Mouse (Mus musculus): ENCODE results near the gene Acta2. TPM values are rescaled to one million over a fixed set of nuclear protein-coding genes. Genes with fewer than 3 reads are reported as not detected.
A peak's percentile ranks its signal among the peaks of the same experiment; 100 is the strongest.

The Acta2 gene
- polyA plus RNA-seq, 1 experiment = 432 TPM

DNA sequence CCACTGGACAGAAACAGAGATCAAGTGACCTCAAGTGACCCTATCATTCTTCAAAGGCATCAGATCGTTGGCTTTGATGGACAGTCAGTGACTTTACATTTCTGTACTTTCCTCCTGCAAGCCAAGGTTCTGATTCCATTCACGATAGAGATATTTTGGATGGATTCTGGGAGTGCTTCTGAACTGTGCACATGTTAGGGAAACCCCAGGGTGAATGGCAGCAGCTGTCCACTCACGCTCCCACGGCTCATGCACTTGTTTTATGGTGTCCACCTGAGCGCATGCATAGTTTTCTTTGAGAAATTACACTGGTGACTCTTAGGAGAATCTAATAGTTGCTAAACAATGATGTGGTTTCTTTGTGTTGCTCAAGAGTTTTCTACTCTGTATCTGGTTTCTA, 759 bp upstream of the Acta2 start:
- H3K27ac ChIP-seq (ENCODE audit: insufficient read depth, low read depth, low read length) = 0 out of 2 replicates have a peak overlapping the region, but pooled peaks have one; percentile 10
- WGBS = 72% methylated on average over 5 of the region's 5 CpGs
- no peaks in the 10 kb centered on the region for H3K27me3 ChIP-seq (ENCODE audit: control insufficient read depth, insufficient read depth, low read length)
- H3K4me3 ChIP-seq (ENCODE audit: low read depth, low read length) = no peak overlapping the region
- no peak for TF ChIP-seq POLR2A (IDR thresholded peaks at IDR 0.05; ENCODE audit: low read depth, low read length)
- no peak for TF ChIP-seq CTCF (IDR thresholded peaks at IDR 0.05; ENCODE audit: extremely low read depth, insufficient read length, insufficient replicate concordance, low read depth, low read length)
- H3K4me1 ChIP-seq (ENCODE audit: control insufficient read depth, insufficient read depth, insufficient read length, low read length) = no peaks in the 10 kb centered on the region
- H3K36me3 ChIP-seq (ENCODE audit: control insufficient read depth, insufficient read depth, low read length) = no peaks in the 10 kb centered on the region

DNA sequence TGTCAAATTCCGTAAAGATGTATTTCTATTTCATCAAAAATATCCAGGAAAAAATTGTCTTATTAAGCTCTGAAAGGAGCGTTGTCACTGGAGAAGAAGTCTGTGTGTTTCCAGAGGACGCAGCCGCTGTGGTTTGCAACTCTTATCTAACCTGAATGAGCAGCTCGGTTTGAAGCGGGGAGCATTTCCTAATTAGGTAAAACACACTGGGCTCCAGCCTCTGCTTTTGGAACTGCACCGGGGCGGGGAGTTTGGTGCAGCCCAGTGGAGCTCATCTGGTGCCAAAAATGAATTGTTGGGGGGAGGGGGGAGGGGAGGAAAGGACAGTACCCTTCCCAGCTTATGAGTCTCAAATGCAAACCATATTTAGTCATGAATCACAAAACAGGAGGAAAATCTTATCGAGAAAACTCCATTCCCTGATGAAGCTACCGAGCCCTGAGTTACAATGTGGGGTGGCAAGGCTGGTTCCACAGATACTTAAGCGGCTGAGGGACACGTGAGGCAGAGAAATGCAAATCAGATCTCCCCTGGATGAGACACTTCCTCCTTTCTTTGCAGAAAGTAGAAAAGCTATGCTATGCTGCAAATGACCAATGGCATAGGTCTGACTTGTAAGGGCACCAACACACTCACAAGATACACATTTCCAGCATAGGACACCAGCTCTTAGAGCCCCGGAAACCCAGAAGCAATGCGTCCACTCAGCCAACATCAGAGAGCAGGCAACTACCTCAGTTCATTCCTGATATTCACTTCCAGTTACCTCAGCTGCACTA, 1.1 kb downstream of the Acta2 start:
- peak overlapping the region; percentile 10; the same call in 1 of the 2 replicates for H3K4me3 ChIP-seq (ENCODE audit: low read depth, low read length)
- TF ChIP-seq POLR2A (IDR thresholded peaks at IDR 0.05; ENCODE audit: low read depth, low read length) (no peak), CTCF (IDR thresholded peaks at IDR 0.05; ENCODE audit: extremely low read depth, insufficient read length, insufficient replicate concordance, low read depth, low read length) (no peak)
- H3K4me1 ChIP-seq (ENCODE audit: control insufficient read depth, insufficient read depth, insufficient read length, low read length) = no peaks in the 10 kb centered on the region
- H3K27me3 ChIP-seq (ENCODE audit: control insufficient read depth, insufficient read depth, low read length) = no peaks in the 10 kb centered on the region
- 37% methylated on average over 14 of the region's 14 CpGs for WGBS
- peak overlapping the region; percentile 85 for H3K27ac ChIP-seq (ENCODE audit: insufficient read depth, low read depth, low read length)
- H3K36me3 ChIP-seq (ENCODE audit: control insufficient read depth, insufficient read depth, low read length) = no peaks in the 10 kb centered on the region

DNA sequence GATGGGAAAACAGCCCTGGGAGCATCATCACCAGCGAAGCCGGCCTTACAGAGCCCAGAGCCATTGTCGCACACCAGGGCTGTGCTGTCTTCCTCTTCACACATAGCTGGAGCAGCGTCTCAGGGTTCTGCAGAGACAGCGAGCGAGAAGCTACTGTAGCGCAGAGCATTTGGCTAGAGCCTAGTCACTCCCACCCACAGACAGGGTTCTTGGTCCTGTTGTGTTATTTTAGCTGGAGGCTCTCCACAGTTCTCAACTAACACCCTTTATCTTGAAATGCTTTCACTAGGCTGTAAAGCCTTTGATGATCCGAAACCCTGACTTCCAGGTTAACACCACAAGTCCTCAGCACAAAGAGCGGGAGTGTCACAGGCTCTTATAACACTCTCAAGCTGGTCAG, 2.9 kb downstream of the Acta2 start:
- Histone ChIP-seq H3K36me3 (ENCODE audit: control insufficient read depth, insufficient read depth, low read length) (peaks cover 3% of the 10 kb centered on the region; the same call in 1 of the 2 replicates), H3K4me3 (ENCODE audit: low read depth, low read length) (peak overlapping the region; percentile 51), H3K4me1 (ENCODE audit: control insufficient read depth, insufficient read depth, insufficient read length, low read length) (no peaks in the 10 kb centered on the region), H3K27me3 (ENCODE audit: control insufficient read depth, insufficient read depth, low read length) (no peaks in the 10 kb centered on the region), H3K27ac (ENCODE audit: insufficient read depth, low read depth, low read length) (no peak overlapping the region)
- TF ChIP-seq CTCF (IDR thresholded peaks at IDR 0.05; ENCODE audit: extremely low read depth, insufficient read length, insufficient replicate concordance, low read depth, low read length) (no peak), POLR2A (IDR thresholded peaks at IDR 0.05; ENCODE audit: low read depth, low read length) (no peak)
- WGBS = 77% methylated on average over 9 of the region's 9 CpGs

DNA sequence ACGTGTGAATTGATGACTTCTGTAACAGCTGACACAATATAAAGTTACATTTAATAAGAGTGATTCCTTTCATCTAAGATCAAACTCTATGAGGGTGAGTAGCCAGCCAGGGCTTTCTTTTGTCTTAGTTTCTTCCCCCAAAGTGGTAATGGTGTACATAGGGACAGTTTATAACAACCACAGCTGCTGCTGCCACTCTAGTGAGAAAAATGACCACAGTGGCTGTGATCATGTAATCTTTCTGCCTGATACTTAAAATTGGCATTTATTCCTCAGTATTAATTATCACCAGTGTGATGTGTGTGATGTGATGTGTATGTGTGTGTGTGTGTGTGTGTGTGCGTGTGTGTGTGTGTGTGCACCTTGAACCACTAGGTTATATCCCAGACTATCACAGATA, 3.5 kb downstream of the Acta2 start:
- no peak for TF ChIP-seq POLR2A (IDR thresholded peaks at IDR 0.05; ENCODE audit: low read depth, low read length)
- TF ChIP-seq CTCF (IDR thresholded peaks at IDR 0.05; ENCODE audit: extremely low read depth, insufficient read length, insufficient replicate concordance, low read depth, low read length) = no peak
- H3K27ac ChIP-seq (ENCODE audit: insufficient read depth, low read depth, low read length) = no peak overlapping the region
- H3K4me3 ChIP-seq (ENCODE audit: low read depth, low read length) = no peak overlapping the region
- 63% methylated on average over 2 of the region's 2 CpGs for WGBS
- H3K4me1 ChIP-seq (ENCODE audit: control insufficient read depth, insufficient read depth, insufficient read length, low read length) = no peaks in the 10 kb centered on the region
- H3K27me3 ChIP-seq (ENCODE audit: control insufficient read depth, insufficient read depth, low read length) = no peaks in the 10 kb centered on the region
- H3K36me3 ChIP-seq (ENCODE audit: control insufficient read depth, insufficient read depth, low read length) = peaks cover 3% of the 10 kb centered on the region

- H3K27me3 ChIP-seq (ENCODE audit: control insufficient read depth, insufficient read depth, low read length) = no peaks in the 10 kb centered on the region
- no peak overlapping the region for H3K4me3 ChIP-seq (ENCODE audit: low read depth, low read length)
- no peak for TF ChIP-seq CTCF (IDR thresholded peaks at IDR 0.05; ENCODE audit: extremely low read depth, insufficient read length, insufficient replicate concordance, low read depth, low read length)
- no peak for TF ChIP-seq POLR2A (IDR thresholded peaks at IDR 0.05; ENCODE audit: low read depth, low read length)
- H3K27ac ChIP-seq (ENCODE audit: insufficient read depth, low read depth, low read length) = no peak overlapping the region
- H3K4me1 ChIP-seq (ENCODE audit: control insufficient read depth, insufficient read depth, insufficient read length, low read length) = no peaks in the 10 kb centered on the region
- H3K36me3 ChIP-seq (ENCODE audit: control insufficient read depth, insufficient read depth, low read length) = peaks cover 3% of the 10 kb centered on the region
- 83% methylated on average over 4 of the region's 4 CpGs for WGBS
These were observed 4.8 kb downstream of the Acta2 start for GRCm38 (mm10) chr19:34250621-34251020.

DNA sequence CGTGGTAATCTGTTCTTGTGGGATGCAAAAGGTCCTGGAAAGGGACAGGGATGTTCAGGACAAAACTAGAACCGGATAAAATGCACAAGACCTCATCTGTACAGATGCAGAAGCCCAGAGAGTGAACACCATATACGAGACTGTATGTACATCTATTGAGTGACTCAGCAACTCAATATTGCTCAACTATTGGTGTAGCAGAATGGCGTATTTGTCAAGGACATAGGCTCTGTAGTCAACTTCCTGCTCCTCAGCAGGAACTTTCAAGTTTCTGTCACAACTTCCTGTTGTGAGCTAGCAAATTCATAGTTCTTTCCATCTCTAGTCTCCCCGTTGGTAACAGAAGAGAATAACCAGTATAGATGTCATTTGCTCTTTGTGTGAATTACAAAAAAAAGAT, 6.8 kb downstream of the Acta2 start:
- Histone ChIP-seq H3K27ac (ENCODE audit: insufficient read depth, low read depth, low read length) (no peak overlapping the region), H3K36me3 (ENCODE audit: control insufficient read depth, insufficient read depth, low read length) (peaks cover 3% of the 10 kb centered on the region), H3K4me3 (ENCODE audit: low read depth, low read length) (no peak overlapping the region), H3K4me1 (ENCODE audit: control insufficient read depth, insufficient read depth, insufficient read length, low read length) (peaks cover 2% of the 10 kb centered on the region; the same call in 1 of the 2 replicates), H3K27me3 (ENCODE audit: control insufficient read depth, insufficient read depth, low read length) (no peaks in the 10 kb centered on the region)
- WGBS = 69% methylated on average over 5 of the region's 5 CpGs
- TF ChIP-seq CTCF (IDR thresholded peaks at IDR 0.05; ENCODE audit: extremely low read depth, insufficient read length, insufficient replicate concordance, low read depth, low read length) (no peak), POLR2A (IDR thresholded peaks at IDR 0.05; ENCODE audit: low read depth, low read length) (no peak)

GRCm38 (mm10) chr19:34244056-34244455, 11.3 kb downstream of the Acta2 start:
- no peak overlapping the region for H3K4me3 ChIP-seq (ENCODE audit: low read depth, low read length)

More at GRCm38 (mm10) chr19:34244056-34244455, 11.3 kb downstream of the Acta2 start:
- 11% methylated on average over 6 of the region's 6 CpGs for WGBS
- TF ChIP-seq POLR2A (IDR thresholded peaks at IDR 0.05; ENCODE audit: low read depth, low read length) (no peak), CTCF (IDR thresholded peaks at IDR 0.05; ENCODE audit: extremely low read depth, insufficient read length, insufficient replicate concordance, low read depth, low read length) (no peak)
- peaks cover 20% of the 10 kb centered on the region for H3K36me3 ChIP-seq (ENCODE audit: control insufficient read depth, insufficient read depth, low read length)
- H3K4me1 ChIP-seq (ENCODE audit: control insufficient read depth, insufficient read depth, insufficient read length, low read length) = peaks cover 2% of the 10 kb centered on the region; the same call in 1 of the 2 replicates
- H3K27me3 ChIP-seq (ENCODE audit: control insufficient read depth, insufficient read depth, low read length) = no peaks in the 10 kb centered on the region
- no peak overlapping the region for H3K27ac ChIP-seq (ENCODE audit: insufficient read depth, low read depth, low read length)
